Mouse (Mus musculus) intestine, embryonic 14.5 days (tissue): ENCODE results near the gene Rorc. TPM values are rescaled to one million over a fixed set of nuclear protein-coding genes. Genes with fewer than 3 reads are reported as not detected.

Source experiments
- ATAC-seq: fragments of 200-750 bp; cut with Nextera tagmentation; replicated peaks from 2 replicates; pipeline ENCODE4 v1.8.0; 2017; ENCODE audit warnings: low read depth, moderate number of reproducible peaks, moderate TSS enrichment, moderate library complexity; ENCODE audit not compliant: low FRiP score, low TSS enrichment
- DNase-seq: peaks from one replicate; pipeline ENCODE4 v3.0.0-alpha.2; 2018; ENCODE audit warnings: low spot score
- H3K27ac ChIP-seq: fragments of 300-500 bp; sonication (generic); 2 replicates; pipeline ENCODE4 v1.5.1; 2014; ENCODE audit warnings: low read depth, mild to moderate bottlenecking, control low read depth
- H3K27me3 ChIP-seq: fragments of 300-500 bp; sonication (generic); replicated peaks from 2 replicates; pipeline ENCODE4 v1.6.1; 2014; ENCODE audit warnings: low read length, control low read depth; ENCODE audit not compliant: control insufficient read depth, insufficient read depth
- H3K36me3 ChIP-seq: fragments of 300-500 bp; sonication (generic); 2 replicates; pipeline ENCODE4 v1.6.1; 2014; ENCODE audit warnings: low read length, control low read depth; ENCODE audit not compliant: control insufficient read depth, insufficient read depth
- H3K4me1 ChIP-seq: fragments of 300-500 bp; sonication (generic); replicated peaks from 2 replicates; pipeline ENCODE4 v1.6.1; 2014; ENCODE audit warnings: low read length, control low read depth, mixed read lengths; ENCODE audit not compliant: control insufficient read depth, insufficient read depth
- H3K4me2 ChIP-seq: fragments of 300-500 bp; sonication (generic); 2 replicates; pipeline ENCODE4 v1.6.1; 2014; ENCODE audit warnings: low read length
- H3K4me3 ChIP-seq: fragments of 300-500 bp; sonication (generic); 2 replicates; pipeline ENCODE4 v1.5.1; 2014; ENCODE audit warnings: low read depth, low read length, control low read depth, mixed read lengths
- H3K9ac ChIP-seq: fragments of 300-500 bp; sonication (generic); 2 replicates; pipeline ENCODE4 v1.6.1; 2014; ENCODE audit warnings: mild to moderate bottlenecking, low read length
- H3K9me3 ChIP-seq: fragments of 300-500 bp; sonication (generic); 2 replicates; pipeline ENCODE4 v1.6.1; 2016; ENCODE audit warnings: low read length, control low read depth; ENCODE audit not compliant: control insufficient read depth
- WGBS: fragments of 180-500 bp; shearing (Covaris S2); extraction: QIAGEN DNeasy Blood & Tissue Kit; methylation state at CpG from one replicate; pipeline ENCODE4 v1.1.7; 2014; 5-methylcytosine and 5-hydroxymethylcytosine counted together
- polyA plus RNA-seq: library from polyadenylated mRNA; unstranded; fragments of >200 nt; fragmentation: Nextera tagmentation; extraction: Ambion mirVana; gene quantifications from 2 replicates; pipeline ENCODE4 v1.2.1, GENCODE M21; 2014

The Rorc gene
- polyA plus RNA-seq, 1 experiment from 2014 or later = 3.8 TPM

DNA sequence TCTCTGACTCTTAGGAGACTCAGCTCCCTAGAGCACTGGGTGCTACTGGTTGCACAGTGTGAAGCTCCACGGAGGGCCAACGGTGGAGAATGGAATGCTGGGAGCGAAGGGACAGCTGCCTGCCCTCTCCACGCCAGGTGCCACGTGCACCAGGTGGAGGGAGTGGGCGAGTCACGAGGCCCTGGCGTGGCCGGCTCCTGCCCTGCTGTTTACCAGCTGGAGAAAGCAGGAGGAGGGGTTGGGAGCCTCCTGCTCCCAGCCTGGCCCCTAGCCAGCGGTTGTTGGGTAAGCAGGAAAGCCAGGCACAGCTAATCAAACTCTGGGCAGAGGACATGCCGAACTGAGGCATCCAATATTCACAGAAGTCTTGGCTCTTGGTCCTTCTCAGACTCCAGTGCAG is 957 bp upstream of the Rorc start:
- H3K36me3 ChIP-seq = no peaks in the 10 kb centered on the region
- 3% methylated on average over 11 of the region's 11 CpGs for WGBS
- DNase-seq (no peak), ATAC-seq (peak; percentile 48; the same call in 1 of the 2 replicates)
- no peaks in the 10 kb centered on the region for H3K27me3 ChIP-seq
- H3K9me3 ChIP-seq = no peaks in the 10 kb centered on the region
- peak overlapping the region; percentile 36 for H3K4me2 ChIP-seq
- peaks cover 13% of the 10 kb centered on the region for H3K4me1 ChIP-seq
- no peak overlapping the region for H3K27ac ChIP-seq
- no peak overlapping the region for H3K9ac ChIP-seq
- H3K4me3 ChIP-seq = no peak overlapping the region

DNA sequence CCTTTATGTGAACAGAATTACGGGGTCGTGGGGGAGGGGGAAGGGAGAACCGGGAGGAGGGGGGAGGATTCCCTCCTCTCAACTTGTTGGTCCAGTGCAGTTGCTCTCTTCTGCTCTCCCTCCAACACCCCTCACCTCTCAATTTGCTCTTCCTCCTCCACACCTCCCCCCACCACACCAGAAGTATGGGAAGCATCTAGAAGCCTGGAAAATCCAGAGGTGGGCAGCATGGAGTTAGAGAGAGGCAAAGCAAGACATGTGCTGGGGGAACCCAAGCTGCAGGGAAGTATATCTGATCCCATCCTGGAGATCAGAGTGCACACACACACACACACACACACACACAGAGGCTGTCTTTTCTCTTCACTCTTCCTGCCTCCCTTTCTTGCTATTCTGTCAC is 556 bp upstream of the Rorc start:
- H3K27ac ChIP-seq = no peak overlapping the region
- DNase-seq (no peak), ATAC-seq (no peak)
- 10% methylated on average over 3 of the region's 3 CpGs for WGBS
- H3K27me3 ChIP-seq = no peaks in the 10 kb centered on the region
- no peaks in the 10 kb centered on the region for H3K36me3 ChIP-seq
- H3K4me2 ChIP-seq = peak overlapping the region; percentile 36
- no peak overlapping the region for H3K4me3 ChIP-seq
- H3K9ac ChIP-seq = no peak overlapping the region
- no peaks in the 10 kb centered on the region for H3K9me3 ChIP-seq
- H3K4me1 ChIP-seq = peaks cover 13% of the 10 kb centered on the region

- 0 out of 2 replicates have a peak overlapping the region, but pooled peaks have one; percentile 4 for H3K4me3 ChIP-seq
- 0 out of 2 replicates have a peak, but pooled peaks have one; percentile 9 for ATAC-seq
- no peak overlapping the region for H3K27ac ChIP-seq
- H3K9ac ChIP-seq = no peak overlapping the region
- H3K9me3 ChIP-seq = no peaks in the 10 kb centered on the region
- H3K4me2 ChIP-seq = peak overlapping the region; percentile 37
- no peaks in the 10 kb centered on the region for H3K36me3 ChIP-seq
- DNase-seq = no peak
- WGBS = 6% methylated on average over 9 of the region's 10 CpGs
- H3K27me3 ChIP-seq = no peaks in the 10 kb centered on the region
- H3K4me1 ChIP-seq = peaks cover 13% of the 10 kb centered on the region
Observed at GRCm38 (mm10) chr3:94373090-94373489, 496 bp downstream of the Rorc start.

GRCm38 (mm10) chr3:94373597-94374011 is 1.0 kb downstream of the Rorc start:
- Histone ChIP-seq H3K9me3 (no peaks in the 10 kb centered on the region), H3K4me2 (peak overlapping the region; percentile 37), H3K9ac (no peak overlapping the region), H3K4me3 (0 out of 2 replicates have a peak overlapping the region, but pooled peaks have one; percentile 4), H3K27me3 (no peaks in the 10 kb centered on the region), H3K27ac (no peak overlapping the region), H3K36me3 (no peaks in the 10 kb centered on the region), H3K4me1 (peaks cover 13% of the 10 kb centered on the region)
- WGBS = 1% methylated on average over 5 of the region's 5 CpGs
- DNase-seq (no peak), ATAC-seq (peak; percentile 36; the same call in 1 of the 2 replicates)

- no peak overlapping the region for H3K9ac ChIP-seq
- H3K27ac ChIP-seq = no peak overlapping the region
- no peak overlapping the region for H3K4me3 ChIP-seq
- no peaks in the 10 kb centered on the region for H3K9me3 ChIP-seq
- H3K27me3 ChIP-seq = no peaks in the 10 kb centered on the region
- H3K4me1 ChIP-seq = peaks cover 13% of the 10 kb centered on the region
- no peaks in the 10 kb centered on the region for H3K36me3 ChIP-seq
- ATAC-seq (no peak), DNase-seq (no peak)
- H3K4me2 ChIP-seq = no peak overlapping the region
Observed at GRCm38 (mm10) chr3:94374636-94375035, 2.0 kb downstream of the Rorc start.

DNA sequence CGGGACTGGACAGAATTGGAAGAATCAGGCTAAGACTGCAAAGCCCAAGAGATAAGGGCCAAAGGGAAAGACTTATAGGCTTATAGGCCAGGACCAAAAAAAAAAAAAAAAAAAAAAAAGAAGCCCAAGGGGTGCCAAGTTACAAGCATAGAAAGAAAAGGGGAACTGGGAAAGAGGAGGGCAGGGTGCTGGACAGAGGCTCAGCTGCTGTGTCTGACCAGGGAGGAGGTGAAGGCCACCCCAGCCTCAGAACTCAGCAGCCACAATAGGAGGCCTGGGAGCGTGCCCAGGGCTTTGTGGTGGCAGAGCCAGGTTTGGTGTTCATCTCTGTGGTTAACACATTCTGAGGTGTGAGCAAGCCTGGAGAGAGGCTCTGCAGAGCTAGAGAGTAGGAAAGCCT is 2.6 kb downstream of the Rorc start:
- ATAC-seq = no peak
- H3K27me3 ChIP-seq = no peaks in the 10 kb centered on the region
- H3K9me3 ChIP-seq = no peaks in the 10 kb centered on the region
- H3K9ac ChIP-seq = no peak overlapping the region
- no peak overlapping the region for H3K4me3 ChIP-seq
- peaks cover 13% of the 10 kb centered on the region for H3K4me1 ChIP-seq
- no peaks in the 10 kb centered on the region for H3K36me3 ChIP-seq
- no peak overlapping the region for H3K4me2 ChIP-seq
- 79% methylated on average over 2 of the region's 2 CpGs for WGBS
- H3K27ac ChIP-seq = no peak overlapping the region
- no peak for DNase-seq

DNA sequence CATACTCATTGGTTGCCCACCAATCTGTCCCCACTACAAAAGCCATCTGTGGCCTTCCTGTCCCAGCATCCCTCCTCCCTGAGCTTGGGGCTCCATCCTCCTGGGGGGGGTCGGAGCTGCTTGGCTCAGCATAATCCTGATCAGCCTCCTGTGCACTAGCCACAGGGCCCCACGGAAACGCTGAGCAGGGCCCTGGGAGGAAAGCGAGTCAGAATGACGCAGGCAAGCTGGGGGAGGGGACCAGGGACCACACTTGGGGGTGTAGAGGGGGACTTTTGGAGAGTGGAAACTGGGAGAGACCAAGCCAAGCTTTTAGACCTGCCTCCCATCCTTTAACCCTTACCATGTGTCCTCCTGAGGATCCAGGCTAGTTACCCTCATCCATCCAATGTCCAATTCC is 3.3 kb downstream of the Rorc start:
- Histone ChIP-seq H3K27ac (no peak overlapping the region), H3K4me1 (peaks cover 13% of the 10 kb centered on the region), H3K9me3 (no peaks in the 10 kb centered on the region), H3K4me3 (no peak overlapping the region), H3K36me3 (no peaks in the 10 kb centered on the region), H3K27me3 (no peaks in the 10 kb centered on the region), H3K4me2 (no peak overlapping the region), H3K9ac (no peak overlapping the region)
- ATAC-seq = no peak
- 57% methylated on average over 5 of the region's 5 CpGs for WGBS
- no peak for DNase-seq

GRCm38 (mm10) chr3:94377028-94377923 is 4.7 kb downstream of the Rorc start:
- no peak overlapping the region for H3K27ac ChIP-seq
- H3K36me3 ChIP-seq = no peaks in the 10 kb centered on the region
- no peak for DNase-seq
- peaks cover 6% of the 10 kb centered on the region for H3K4me1 ChIP-seq
- WGBS = 14% methylated on average over 13 of the region's 13 CpGs
- ATAC-seq = no peak
- no peak overlapping the region for H3K4me2 ChIP-seq
- no peak overlapping the region for H3K9ac ChIP-seq
- H3K9me3 ChIP-seq = no peaks in the 10 kb centered on the region
- no peak overlapping the region for H3K4me3 ChIP-seq
- no peaks in the 10 kb centered on the region for H3K27me3 ChIP-seq
